Mouse (Mus musculus) neural tube, embryonic 14.5 days (tissue): ENCODE measurements around the gene Ascl5. TPM values are rescaled to one million over a fixed set of nuclear protein-coding genes. Genes with fewer than 3 reads are reported as not detected.
A peak's percentile ranks its signal among the peaks of the same experiment; 100 is the strongest.

Experiments used
- ATAC-seq: fragments of 200-750 bp; cut with Nextera tagmentation; 2 replicates; pipeline ENCODE4 v1.8.0; 2017; ENCODE audit warnings: low read depth, mild to moderate bottlenecking, moderate TSS enrichment, moderate library complexity
- H3K27ac ChIP-seq: fragments of 300-500 bp; sonication (generic); 2 replicates; pipeline ENCODE4 v1.5.1; 2014; ENCODE audit warnings: low read depth, mild to moderate bottlenecking, control low read depth, low read length, moderate library complexity, mixed read lengths
- H3K27me3 ChIP-seq: fragments of 300-500 bp; sonication (generic); 2 replicates; pipeline ENCODE4 v1.6.1; 2014; ENCODE audit warnings: low read length; ENCODE audit not compliant: control insufficient read depth, insufficient read depth
- H3K36me3 ChIP-seq: fragments of 300-500 bp; sonication (generic); 2 replicates; pipeline ENCODE4 v1.6.1; 2014; ENCODE audit warnings: low read length, mixed read lengths; ENCODE audit not compliant: control insufficient read depth, insufficient read depth
- H3K4me1 ChIP-seq: fragments of 300-500 bp; sonication (generic); 2 replicates; pipeline ENCODE4 v1.6.1; 2014; ENCODE audit warnings: low read length; ENCODE audit not compliant: control insufficient read depth, insufficient read depth
- H3K4me2 ChIP-seq: fragments of 300-500 bp; sonication (generic); 2 replicates; pipeline ENCODE4 v1.6.1; 2014; ENCODE audit warnings: mild to moderate bottlenecking, low read depth, low read length, control low read depth
- H3K4me3 ChIP-seq: fragments of 300-500 bp; sonication (generic); 2 replicates; pipeline ENCODE4 v1.5.1; 2014; ENCODE audit warnings: low read depth, low read length, control low read depth, mixed read lengths
- H3K9ac ChIP-seq: fragments of 300-500 bp; sonication (generic); replicated peaks from 2 replicates; pipeline ENCODE4 v1.6.1; 2014; ENCODE audit warnings: low read depth, mild to moderate bottlenecking, control low read depth, low read length, mixed read lengths
- H3K9me3 ChIP-seq: fragments of 300-500 bp; sonication (generic); 2 replicates; pipeline ENCODE4 v1.6.1; 2016; ENCODE audit warnings: low read length; ENCODE audit not compliant: control insufficient read depth
- WGBS: fragments of 180-500 bp; shearing (Covaris S2); extraction: QIAGEN DNeasy Blood & Tissue Kit; methylation state at CpG from one replicate; pipeline ENCODE4 v1.1.7; 2014; 5-methylcytosine and 5-hydroxymethylcytosine counted together
- polyA plus RNA-seq: library from polyadenylated mRNA; unstranded; fragments of >200 nt; fragmentation: Nextera tagmentation; extraction: Ambion mirVana; gene quantifications from 2 replicates; pipeline ENCODE4 v1.2.1, GENCODE M21; 2014

The Ascl5 gene
- polyA plus RNA-seq, 1 experiment from 2014 or later: not detected

GRCm38 (mm10) chr1:136040874-136041273 is 9.7 kb upstream of the Ascl5 start:
- H3K4me3 ChIP-seq: no peak overlapping the region
- H3K27ac ChIP-seq: no peak overlapping the region
- H3K9me3 ChIP-seq: no peaks in the 10 kb centered on the region
- 36% methylated on average over 4 of the region's 4 CpGs for WGBS
- H3K36me3 ChIP-seq: no peaks in the 10 kb centered on the region
- H3K27me3 ChIP-seq: no peaks in the 10 kb centered on the region
- H3K9ac ChIP-seq: no peak overlapping the region
- peak; percentile 31; the same call in 1 of the 2 replicates for ATAC-seq
- H3K4me2 ChIP-seq: no peak overlapping the region
- H3K4me1 ChIP-seq: 0 out of 2 replicates have a peak, but pooled peaks cover 7% of the 10 kb centered on the region

GRCm38 (mm10) chr1:136045774-136046173 is 4.8 kb upstream of the Ascl5 start:
- 23% methylated on average over 4 of the region's 4 CpGs for WGBS
- Histone ChIP-seq H3K4me1 (peaks cover 4% of the 10 kb centered on the region), H3K27me3 (peaks cover 10% of the 10 kb centered on the region), H3K27ac (no peak overlapping the region), H3K4me3 (no peak overlapping the region), H3K36me3 (no peaks in the 10 kb centered on the region), H3K4me2 (no peak overlapping the region), H3K9me3 (no peaks in the 10 kb centered on the region), H3K9ac (no peak overlapping the region)
- no peak for ATAC-seq

GRCm38 (mm10) chr1:136047432-136047831 is 3.2 kb upstream of the Ascl5 start:
- no peak overlapping the region for H3K27ac ChIP-seq
- no peak for ATAC-seq
- 3% methylated on average over 2 of the region's 2 CpGs for WGBS

GRCm38 (mm10) chr1:136047894-136048293 is 2.7 kb upstream of the Ascl5 start:
- ATAC-seq: no peak
- H3K9ac ChIP-seq: no peak overlapping the region
- WGBS: 80% methylated on average over 9 of the region's 9 CpGs

More at GRCm38 (mm10) chr1:136047432-136047831, 3.2 kb upstream of the Ascl5 start:
- Histone ChIP-seq H3K36me3 (no peaks in the 10 kb centered on the region), H3K4me2 (no peak overlapping the region), H3K27me3 (peaks cover 11% of the 10 kb centered on the region), H3K9me3 (no peaks in the 10 kb centered on the region), H3K9ac (no peak overlapping the region), H3K4me1 (peaks cover 7% of the 10 kb centered on the region), H3K4me3 (no peak overlapping the region)

GRCm38 (mm10) chr1:136051013-136051315 is 360 bp downstream of the Ascl5 start:
- Histone ChIP-seq H3K9me3 (no peaks in the 10 kb centered on the region), H3K27ac (no peak overlapping the region), H3K27me3 (peaks cover 13% of the 10 kb centered on the region), H3K4me1 (peaks cover 7% of the 10 kb centered on the region), H3K36me3 (no peaks in the 10 kb centered on the region), H3K9ac (0 out of 2 replicates have a peak overlapping the region, but pooled peaks have one; percentile 1), H3K4me3 (peak overlapping the region; percentile 31), H3K4me2 (peak overlapping the region; percentile 52)
- ATAC-seq: peak; percentile 71; the same call in 1 of the 2 replicates
- WGBS: 2% methylated on average over 36 of the region's 36 CpGs

More at GRCm38 (mm10) chr1:136047894-136048293, 2.7 kb upstream of the Ascl5 start:
- Histone ChIP-seq H3K27ac (no peak overlapping the region), H3K4me2 (no peak overlapping the region), H3K9me3 (no peaks in the 10 kb centered on the region), H3K36me3 (no peaks in the 10 kb centered on the region), H3K27me3 (peaks cover 13% of the 10 kb centered on the region), H3K4me3 (no peak overlapping the region), H3K4me1 (peaks cover 7% of the 10 kb centered on the region)

- Histone ChIP-seq H3K36me3 (no peaks in the 10 kb centered on the region), H3K4me2 (peak overlapping the region; percentile 52), H3K9me3 (no peaks in the 10 kb centered on the region), H3K27me3 (peaks cover 13% of the 10 kb centered on the region), H3K27ac (no peak overlapping the region), H3K4me3 (peak overlapping the region; percentile 31), H3K4me1 (peaks cover 7% of the 10 kb centered on the region), H3K9ac (0 out of 2 replicates have a peak overlapping the region, but pooled peaks have one; percentile 1)
- WGBS: 0% methylated on average over 6 of the region's 6 CpGs
- ATAC-seq: peak; percentile 82
Measured at GRCm38 (mm10) chr1:136051465-136051864, 861 bp downstream of the Ascl5 start.

GRCm38 (mm10) chr1:136052547-136052946 is 1.9 kb downstream of the Ascl5 start, which contains the start of gene Cacna1s:
Gene Cacna1s, plus strand, starts transcription at chr1:136052750.
- Histone ChIP-seq H3K4me2 (no peak within 1 kb of the TSS), H3K9ac (no peak within 1 kb of the TSS), H3K27me3 (peaks cover 13% of the 10 kb centered on the region), H3K36me3 (no peaks in the 10 kb centered on the region), H3K27ac (no peak within 1 kb of the TSS), H3K4me3 (no peak within 1 kb of the TSS), H3K4me1 (peaks cover 7% of the 10 kb centered on the region), H3K9me3 (no peaks in the 10 kb centered on the region)
- WGBS: 45% methylated on average over 11 of the region's 11 CpGs
- ATAC-seq: no peak

- H3K27me3 ChIP-seq: peaks cover 3% of the 10 kb centered on the region; the same call in 1 of the 2 replicates
- H3K27ac ChIP-seq: no peak overlapping the region
- H3K4me3 ChIP-seq: no peak overlapping the region
- H3K9ac ChIP-seq: no peak overlapping the region
- WGBS: 45% methylated on average over 3 of the region's 3 CpGs
- no peaks in the 10 kb centered on the region for H3K36me3 ChIP-seq
- no peaks in the 10 kb centered on the region for H3K9me3 ChIP-seq
- H3K4me2 ChIP-seq: no peak overlapping the region
- ATAC-seq: no peak
- H3K4me1 ChIP-seq: peaks cover 4% of the 10 kb centered on the region
Measured at GRCm38 (mm10) chr1:136055771-136056170, 5.2 kb downstream of the Ascl5 start.

- Histone ChIP-seq H3K4me2 (no peak overlapping the region), H3K27me3 (no peaks in the 10 kb centered on the region), H3K9ac (no peak overlapping the region), H3K9me3 (no peaks in the 10 kb centered on the region), H3K27ac (no peak overlapping the region), H3K36me3 (no peaks in the 10 kb centered on the region), H3K4me3 (no peak overlapping the region), H3K4me1 (no peaks in the 10 kb centered on the region)
- WGBS: 36% methylated on average over 3 of the region's 3 CpGs
- no peak for ATAC-seq
Measured at GRCm38 (mm10) chr1:136058594-136058993, 8.0 kb downstream of the Ascl5 start.
